Mouse (Mus musculus): ENCODE data around the gene Mnt. TPM values are rescaled to one million over a fixed set of nuclear protein-coding genes. Genes with fewer than 3 reads are reported as not detected.
"Not testable (repeated sequence)": the region's sequence is repeated elsewhere in the genome, so short reads cannot be mapped to it uniquely, and the experiment has no call there.

Mnt gene
- 4.8 and 5.8 TPM in 2 replicates for polyA plus RNA-seq (2014; fragmentation: Nextera tagmentation; extraction: Ambion mirVana)

DNA sequence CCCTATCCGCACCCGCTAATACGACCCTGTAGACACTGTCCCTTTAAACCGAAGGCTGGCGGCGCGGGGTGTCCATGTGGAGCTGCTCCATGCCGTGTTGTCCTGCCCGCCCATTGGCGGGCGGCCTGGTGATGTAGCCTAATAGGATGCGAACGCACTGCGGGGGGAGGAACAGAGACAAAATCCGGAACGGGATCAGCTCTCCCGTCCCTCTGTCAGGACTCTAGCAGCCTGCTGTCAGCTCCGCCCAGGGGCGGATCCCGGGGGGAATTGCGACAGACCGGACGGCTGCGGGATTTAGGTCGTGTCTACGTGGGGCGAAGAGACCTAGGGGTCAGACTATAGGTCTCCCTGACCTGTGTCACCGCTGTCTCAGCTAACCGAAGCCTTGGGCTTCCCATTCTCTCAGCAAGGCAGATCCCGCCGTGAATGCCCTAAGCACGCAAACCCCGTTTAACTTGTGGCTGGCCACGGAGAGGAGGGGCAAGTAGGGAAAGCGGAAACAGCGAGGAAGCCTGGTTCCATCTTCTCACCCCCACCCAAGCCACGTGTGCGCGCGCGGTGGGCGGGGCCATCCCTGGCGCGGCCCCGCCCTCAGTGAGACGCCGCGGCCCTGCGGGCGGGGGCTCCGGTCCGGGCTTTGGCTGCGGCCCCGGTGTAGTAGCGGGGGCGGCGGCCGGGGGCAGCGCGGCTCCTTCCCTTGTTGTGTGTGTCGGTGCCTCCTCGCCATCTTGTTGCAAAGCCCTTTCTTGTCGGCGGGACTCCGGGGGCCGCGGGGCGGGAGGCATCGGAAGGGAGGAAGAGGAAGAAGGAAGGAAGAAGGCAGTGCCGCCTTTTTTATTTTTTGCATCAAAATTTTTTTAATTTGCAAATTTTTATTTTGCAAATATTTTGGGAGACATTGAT, at the start of gene Mnt:
Gene Mnt, plus strand, starts transcription at position 665 of the 906 bp plus-strand sequence.
- under 1% methylated on average over 56 of the region's 70 CpGs for WGBS
- Histone ChIP-seq H3K9me3 (ENCODE audit: control insufficient read depth, low read length) (no peaks in the 10 kb centered on the region), H3K4me2 (ENCODE audit: low read depth, low read length) (peak within 1 kb of the TSS; percentile 87), H3K4me3 (ENCODE audit: low read depth, low read length) (peak within 1 kb of the TSS; percentile 82), H3K9ac (ENCODE audit: low read depth, low read length) (peak within 1 kb of the TSS; percentile 83), H3K4me1 (ENCODE audit: control insufficient read depth, insufficient read depth, low read length) (peaks cover 22% of the 10 kb centered on the region), H3K36me3 (ENCODE audit: control insufficient read depth, insufficient read depth, low read length) (no peaks in the 10 kb centered on the region), H3K27ac (replicated peaks; ENCODE audit: low read depth, low read length) (peak within 1 kb of the TSS; percentile 97), H3K27me3 (replicated peaks; ENCODE audit: control insufficient read depth, insufficient read depth, low read length) (no peaks in the 10 kb centered on the region; the same call in 1 of the 2 replicates)
- peak; percentile 89 for ATAC-seq (ENCODE audit: low read depth)
- peak; percentile 100 for DNase-seq (ENCODE audit: low spot score)

DNA sequence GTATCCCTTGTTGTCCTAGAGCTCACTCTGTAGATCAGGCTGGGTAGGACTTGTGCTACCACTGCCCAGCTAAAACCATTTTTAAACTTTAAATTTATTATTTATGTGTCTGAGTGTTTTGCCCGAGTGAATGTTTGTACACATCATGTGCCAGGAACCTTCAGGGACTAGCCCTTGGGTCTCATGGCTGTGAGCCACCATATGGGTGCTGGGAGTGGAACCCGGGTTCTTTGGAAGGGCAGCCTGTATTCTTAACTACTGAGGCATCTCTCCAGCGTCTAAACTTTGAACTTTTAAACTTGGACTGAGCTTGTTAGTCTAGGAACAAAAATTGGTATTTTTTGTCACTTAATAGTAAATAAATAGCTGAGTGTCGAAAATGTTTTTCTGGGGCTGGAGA, 37.8 kb upstream of the Mnt start:
- Histone ChIP-seq H3K27ac (replicated peaks; ENCODE audit: low read depth, low read length) (no peak overlapping the region), H3K4me1 (ENCODE audit: control insufficient read depth, insufficient read depth, low read length) (no peaks in the 10 kb centered on the region), H3K4me2 (ENCODE audit: low read depth, low read length) (no peak overlapping the region), H3K9me3 (ENCODE audit: control insufficient read depth, low read length) (no peaks in the 10 kb centered on the region), H3K27me3 (replicated peaks; ENCODE audit: control insufficient read depth, insufficient read depth, low read length) (no peaks in the 10 kb centered on the region), H3K36me3 (ENCODE audit: control insufficient read depth, insufficient read depth, low read length) (peaks cover 87% of the 10 kb centered on the region), H3K9ac (ENCODE audit: low read depth, low read length) (no peak overlapping the region), H3K4me3 (ENCODE audit: low read depth, low read length) (no peak overlapping the region)
- 94% methylated on average over 4 of the region's 4 CpGs for WGBS
- DNase-seq (ENCODE audit: low spot score) (no peak), ATAC-seq (ENCODE audit: low read depth) (no peak)

- ATAC-seq (ENCODE audit: low read depth) (no peak), DNase-seq (ENCODE audit: low spot score) (peak; percentile 29)
- Histone ChIP-seq H3K27me3 (replicated peaks; ENCODE audit: control insufficient read depth, insufficient read depth, low read length) (no peaks in the 10 kb centered on the region), H3K4me1 (ENCODE audit: control insufficient read depth, insufficient read depth, low read length) (no peaks in the 10 kb centered on the region), H3K4me3 (ENCODE audit: low read depth, low read length) (no peak overlapping the region), H3K36me3 (ENCODE audit: control insufficient read depth, insufficient read depth, low read length) (peaks cover 78% of the 10 kb centered on the region), H3K9ac (ENCODE audit: low read depth, low read length) (no peak overlapping the region), H3K27ac (replicated peaks; ENCODE audit: low read depth, low read length) (no peak overlapping the region), H3K9me3 (ENCODE audit: control insufficient read depth, low read length) (no peaks in the 10 kb centered on the region), H3K4me2 (ENCODE audit: low read depth, low read length) (no peak overlapping the region)
- 87% methylated on average over 4 of the region's 4 CpGs for WGBS
Observed at GRCm38 (mm10) chr11:74800658-74801057, 30.1 kb upstream of the Mnt start.

GRCm38 (mm10) chr11:74804081-74804627, 26.6 kb upstream of the Mnt start:
- H3K4me3 ChIP-seq (ENCODE audit: low read depth, low read length) = no peak overlapping the region
- H3K27ac ChIP-seq (replicated peaks; ENCODE audit: low read depth, low read length) = no peak overlapping the region
- DNase-seq (ENCODE audit: low spot score) (no peak), ATAC-seq (ENCODE audit: low read depth) (no peak)
- H3K4me2 ChIP-seq (ENCODE audit: low read depth, low read length) = no peak overlapping the region
- no peaks in the 10 kb centered on the region for H3K27me3 ChIP-seq (replicated peaks; ENCODE audit: control insufficient read depth, insufficient read depth, low read length)
- no peak overlapping the region for H3K9ac ChIP-seq (ENCODE audit: low read depth, low read length)
- 79% methylated on average over 3 of the region's 3 CpGs for WGBS
- H3K4me1 ChIP-seq (ENCODE audit: control insufficient read depth, insufficient read depth, low read length) = no peaks in the 10 kb centered on the region
- peaks cover 76% of the 10 kb centered on the region for H3K36me3 ChIP-seq (ENCODE audit: control insufficient read depth, insufficient read depth, low read length)
- no peaks in the 10 kb centered on the region for H3K9me3 ChIP-seq (ENCODE audit: control insufficient read depth, low read length)

DNA sequence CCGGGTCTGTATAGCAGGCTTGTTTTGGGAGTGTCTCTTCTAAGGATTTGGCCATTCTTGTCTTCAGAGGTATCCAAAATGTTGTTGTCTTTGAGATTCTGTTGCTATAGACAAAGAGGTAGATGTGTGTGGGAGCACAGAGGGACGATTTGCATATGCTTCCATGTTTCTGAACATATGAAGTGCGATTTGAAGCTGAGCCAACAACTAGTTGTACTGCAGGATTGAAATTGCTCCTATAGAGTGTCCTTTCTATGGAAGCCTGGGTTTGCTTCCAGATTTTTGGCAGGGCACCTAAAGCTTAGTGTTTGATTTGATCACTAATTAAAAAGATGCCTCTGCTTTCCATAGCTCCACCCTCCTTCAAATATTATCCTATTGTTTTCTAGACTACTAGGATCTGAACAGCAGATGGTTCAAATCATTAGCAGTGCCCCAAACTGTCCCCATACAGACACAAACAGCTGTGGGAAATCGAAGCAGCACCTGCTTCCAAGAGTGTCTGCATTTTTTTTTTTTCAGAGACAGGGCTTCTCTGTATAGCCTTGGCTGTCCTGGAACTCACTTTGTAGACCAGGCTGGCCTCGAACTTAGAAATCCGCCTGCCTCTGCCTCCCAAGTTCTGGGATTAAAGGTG, 23.4 kb upstream of the Mnt start:
- Histone ChIP-seq H3K4me3 (ENCODE audit: low read depth, low read length) (no peak overlapping the region), H3K36me3 (ENCODE audit: control insufficient read depth, insufficient read depth, low read length) (peaks cover 66% of the 10 kb centered on the region), H3K4me2 (ENCODE audit: low read depth, low read length) (no peak overlapping the region), H3K4me1 (ENCODE audit: control insufficient read depth, insufficient read depth, low read length) (no peaks in the 10 kb centered on the region), H3K27ac (replicated peaks; ENCODE audit: low read depth, low read length) (no peak overlapping the region), H3K9ac (ENCODE audit: low read depth, low read length) (no peak overlapping the region), H3K27me3 (replicated peaks; ENCODE audit: control insufficient read depth, insufficient read depth, low read length) (no peaks in the 10 kb centered on the region), H3K9me3 (ENCODE audit: control insufficient read depth, low read length) (no peaks in the 10 kb centered on the region)
- DNase-seq (ENCODE audit: low spot score) = no peak
- 88% methylated on average over 6 of the region's 6 CpGs for WGBS
- no peak for ATAC-seq (ENCODE audit: low read depth)

- H3K9ac ChIP-seq (ENCODE audit: low read depth, low read length) = no peak overlapping the region
- 94% methylated on average over 6 of the region's 6 CpGs for WGBS
- ATAC-seq (ENCODE audit: low read depth) = no peak
Observed at GRCm38 (mm10) chr11:74808251-74808853, 22.4 kb upstream of the Mnt start.

GRCm38 (mm10) chr11:74810134-74810533, 20.6 kb upstream of the Mnt start:
- Histone ChIP-seq H3K9me3 (ENCODE audit: control insufficient read depth, low read length) (no peaks in the 10 kb centered on the region), H3K36me3 (ENCODE audit: control insufficient read depth, insufficient read depth, low read length) (peaks cover 62% of the 10 kb centered on the region), H3K27ac (replicated peaks; ENCODE audit: low read depth, low read length) (no peak overlapping the region), H3K27me3 (replicated peaks; ENCODE audit: control insufficient read depth, insufficient read depth, low read length) (no peaks in the 10 kb centered on the region), H3K9ac (ENCODE audit: low read depth, low read length) (no peak overlapping the region), H3K4me3 (ENCODE audit: low read depth, low read length) (no peak overlapping the region), H3K4me2 (ENCODE audit: low read depth, low read length) (no peak overlapping the region), H3K4me1 (ENCODE audit: control insufficient read depth, insufficient read depth, low read length) (no peaks in the 10 kb centered on the region)
- ATAC-seq (ENCODE audit: low read depth) (no peak), DNase-seq (ENCODE audit: low spot score) (no peak)

More at GRCm38 (mm10) chr11:74808251-74808853, 22.4 kb upstream of the Mnt start:
- Histone ChIP-seq H3K27me3 (replicated peaks; ENCODE audit: control insufficient read depth, insufficient read depth, low read length) (no peaks in the 10 kb centered on the region), H3K9me3 (ENCODE audit: control insufficient read depth, low read length) (no peaks in the 10 kb centered on the region), H3K4me1 (ENCODE audit: control insufficient read depth, insufficient read depth, low read length) (no peaks in the 10 kb centered on the region), H3K4me3 (ENCODE audit: low read depth, low read length) (no peak overlapping the region), H3K4me2 (ENCODE audit: low read depth, low read length) (no peak overlapping the region), H3K36me3 (ENCODE audit: control insufficient read depth, insufficient read depth, low read length) (peaks cover 66% of the 10 kb centered on the region), H3K27ac (replicated peaks; ENCODE audit: low read depth, low read length) (no peak overlapping the region)
- DNase-seq (ENCODE audit: low spot score) = no peak

DNA sequence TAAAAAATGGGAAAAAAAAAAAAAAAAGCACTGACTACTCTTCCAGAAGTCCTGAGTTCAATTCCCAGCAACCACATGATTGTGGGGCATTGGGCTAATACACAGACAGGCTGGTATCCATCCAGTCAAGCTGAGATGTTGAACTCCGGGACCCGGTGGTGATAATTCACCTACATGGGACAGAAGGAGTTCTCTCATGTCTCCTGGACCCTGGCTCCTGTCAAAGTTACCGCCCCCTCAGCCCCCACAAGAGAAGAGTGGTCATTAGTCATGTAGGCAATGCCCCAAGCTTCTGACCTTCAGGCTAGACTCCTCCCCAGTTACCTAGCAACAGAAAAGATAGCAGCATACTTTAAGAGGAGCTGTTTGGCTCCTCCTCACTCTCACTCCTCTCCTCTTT, 19.7 kb upstream of the Mnt start:
- peaks cover 61% of the 10 kb centered on the region for H3K36me3 ChIP-seq (ENCODE audit: control insufficient read depth, insufficient read depth, low read length)
- not testable (repeated sequence) for H3K27me3 ChIP-seq (replicated peaks; ENCODE audit: control insufficient read depth, insufficient read depth, low read length); H3K4me3 ChIP-seq (ENCODE audit: low read depth, low read length); H3K27ac ChIP-seq (replicated peaks; ENCODE audit: low read depth, low read length); ATAC-seq (ENCODE audit: low read depth); H3K4me2 ChIP-seq (ENCODE audit: low read depth, low read length); H3K9me3 ChIP-seq (ENCODE audit: control insufficient read depth, low read length); H3K9ac ChIP-seq (ENCODE audit: low read depth, low read length); DNase-seq (ENCODE audit: low spot score); H3K4me1 ChIP-seq (ENCODE audit: control insufficient read depth, insufficient read depth, low read length)
- whole genome bisulfite sequencing = 92% methylated on average over 3 of the region's 3 CpGs

Measured in embryonic facial prominence, embryonic 14.5 days (tissue).